Mouse (Mus musculus) frontal cortex, adult 2 months (tissue): ENCODE data around the gene Dapk1. TPM values are rescaled to one million over a fixed set of nuclear protein-coding genes. Genes with fewer than 3 reads are reported as not detected.

ENCODE experiments used
- DNase-seq, 2 experiments: peaks; one replicate each; pipeline ENCODE4 v3.0.0; 2022; ENCODE audit warnings: low spot score in 1 of 2; ENCODE audit errors: extremely low spot score in 1 of 2
- polyA plus RNA-seq: library from polyadenylated mRNA; depleted of rRNA; stranded (reverse); fragments of >200 nt; gene quantifications from 2 replicates; pipeline ENCODE4 v1.2.3, GENCODE M21; 2012

Gene Dapk1
- polyA plus RNA-seq, 1 experiment: 83.6 TPM

DNA sequence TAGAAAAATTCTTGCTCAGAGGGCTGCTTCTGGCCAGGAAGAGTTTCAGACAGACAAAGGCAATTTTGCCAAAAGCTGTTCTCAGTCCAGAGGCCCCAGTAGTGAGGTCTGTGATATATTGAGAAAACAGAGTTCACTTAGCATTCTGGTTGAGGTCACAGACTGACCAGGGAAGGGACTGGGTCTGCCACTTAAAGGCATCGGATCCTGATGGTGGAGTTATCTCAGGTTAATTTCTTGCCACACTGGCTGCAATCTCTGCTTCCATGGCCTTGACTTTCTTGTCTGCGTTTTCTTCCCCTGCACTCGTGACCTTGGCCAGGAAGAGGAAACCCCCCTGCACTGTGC is 127.3 kb downstream of the Dapk1 start:
- DNase-seq: no peak

GRCm38 (mm10) chr13:60730587-60730986 is 128.8 kb downstream of the Dapk1 start:
- DNase-seq: no peak

DNA sequence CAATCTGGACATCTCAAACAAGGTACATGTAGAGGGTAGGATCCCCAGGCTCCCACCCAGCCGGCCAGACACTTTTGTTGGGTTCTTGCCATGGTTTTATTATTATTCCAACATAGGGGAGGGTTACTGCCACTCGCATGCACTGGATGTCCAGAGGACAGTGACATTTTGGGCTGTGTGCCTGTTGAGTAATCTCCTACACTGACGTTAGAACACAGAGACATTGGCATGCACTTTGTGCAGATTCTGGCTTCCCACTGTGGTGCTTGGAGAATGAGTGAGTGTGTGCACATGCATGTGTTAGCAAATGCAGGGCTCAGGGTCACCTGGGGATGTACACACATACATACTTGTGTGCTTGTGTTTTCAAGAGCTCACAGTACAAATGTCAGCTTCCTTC is 129.3 kb downstream of the Dapk1 start:
- DNase-seq: no peak

- DNase-seq: no peak
These were observed 133.6 kb downstream of the Dapk1 start for GRCm38 (mm10) chr13:60735306-60735705.

- DNase-seq: no peak
These were observed 134.8 kb downstream of the Dapk1 start for GRCm38 (mm10) chr13:60736421-60737105.

DNA sequence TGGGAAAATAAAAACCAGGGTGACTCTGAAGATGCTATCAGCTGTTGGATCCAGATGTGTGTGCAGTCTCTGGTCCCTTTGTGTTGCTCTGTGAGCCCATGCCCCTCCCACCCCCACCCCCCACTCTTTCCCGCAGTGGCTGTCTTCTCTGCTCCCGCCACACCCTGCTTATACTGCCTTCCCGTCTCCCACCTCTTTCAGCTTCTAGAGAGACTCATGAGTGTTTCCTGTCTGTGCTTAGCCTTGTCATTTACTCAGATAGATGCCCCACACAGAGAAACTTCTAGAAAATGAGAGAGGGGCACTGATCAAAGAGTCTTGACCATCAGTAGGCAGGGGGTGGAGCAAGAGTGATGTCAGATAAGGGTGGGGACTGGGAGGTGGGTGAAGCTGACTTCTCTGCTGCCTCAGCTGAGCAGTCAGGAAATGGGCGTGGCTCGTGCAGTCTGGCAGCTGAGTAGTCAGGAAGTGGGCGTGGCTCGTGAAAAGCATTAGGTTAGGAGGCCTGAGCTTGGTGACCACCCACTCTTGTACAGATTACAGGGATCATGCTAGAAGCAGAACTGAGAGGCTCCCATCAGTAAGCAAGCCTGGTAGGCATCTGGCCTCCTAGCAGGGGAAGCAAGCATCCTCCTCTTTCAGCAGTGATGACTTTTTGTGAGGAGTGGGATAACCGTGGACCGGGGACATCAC is 136.0 kb downstream of the Dapk1 start:
- DNase-seq: peak in 1 of 2 experiments; percentile 67

GRCm38 (mm10) chr13:60738429-60738828 is 136.7 kb downstream of the Dapk1 start:
- DNase-seq: peak in 1 of 2 experiments; percentile 89

- DNase-seq: no peak
These were observed 138.5 kb downstream of the Dapk1 start for GRCm38 (mm10) chr13:60740248-60740647.

DNA sequence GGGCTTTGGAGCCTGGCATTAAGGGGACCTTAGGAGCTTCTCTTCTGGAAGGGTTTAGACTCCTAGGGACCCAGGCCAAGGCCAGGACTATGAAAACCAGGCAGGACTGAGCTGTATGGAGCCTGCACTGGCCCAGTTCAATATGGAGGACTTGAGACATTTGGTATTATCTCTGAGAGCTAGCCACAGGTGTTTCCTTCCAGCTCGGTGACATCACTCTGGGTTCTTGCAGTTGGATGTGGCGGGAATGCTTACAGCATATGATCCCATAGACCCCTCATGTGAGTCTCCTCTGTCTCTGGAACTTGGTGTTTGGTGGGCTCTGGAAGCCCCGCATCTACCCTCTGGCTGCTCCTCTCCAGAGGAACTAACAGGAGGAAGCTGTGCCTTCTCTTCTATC is 140.9 kb downstream of the Dapk1 start:
- DNase-seq: no peak

DNA sequence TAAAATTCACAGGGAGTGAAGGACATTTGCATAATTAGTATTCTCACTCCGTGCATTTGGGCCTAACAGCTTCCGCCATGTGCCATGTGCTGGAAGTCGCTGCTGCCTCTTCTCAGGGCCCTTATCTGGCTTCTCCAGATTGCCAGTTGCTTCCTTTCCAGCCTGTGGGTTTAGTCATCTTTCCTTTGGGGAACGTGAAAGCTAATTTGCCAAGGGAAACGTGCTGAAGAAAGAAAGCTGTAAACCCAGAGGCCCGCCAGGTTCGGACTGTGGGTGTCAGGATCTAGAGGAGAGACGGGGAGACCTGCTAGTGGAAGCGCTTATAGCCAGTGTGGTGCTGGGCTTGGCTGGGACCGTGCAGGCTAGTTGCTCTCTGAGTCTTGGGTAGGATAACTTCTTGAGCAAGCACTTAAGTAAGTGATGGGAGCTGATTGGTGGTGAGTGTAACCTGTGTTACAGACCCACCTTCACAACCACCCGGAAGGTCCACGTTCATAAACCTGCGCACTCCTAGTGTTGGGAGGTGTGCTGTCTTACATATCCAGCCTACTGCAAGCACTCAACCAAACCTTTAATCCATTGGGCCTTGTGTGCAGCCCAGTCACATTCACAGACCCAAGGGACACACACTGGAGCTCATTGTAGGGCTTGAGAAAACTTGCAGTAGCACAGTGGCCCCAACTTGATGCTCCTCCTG is 141.8 kb downstream of the Dapk1 start:
- DNase-seq: peak in 1 of 2 experiments; percentile 53

DNA sequence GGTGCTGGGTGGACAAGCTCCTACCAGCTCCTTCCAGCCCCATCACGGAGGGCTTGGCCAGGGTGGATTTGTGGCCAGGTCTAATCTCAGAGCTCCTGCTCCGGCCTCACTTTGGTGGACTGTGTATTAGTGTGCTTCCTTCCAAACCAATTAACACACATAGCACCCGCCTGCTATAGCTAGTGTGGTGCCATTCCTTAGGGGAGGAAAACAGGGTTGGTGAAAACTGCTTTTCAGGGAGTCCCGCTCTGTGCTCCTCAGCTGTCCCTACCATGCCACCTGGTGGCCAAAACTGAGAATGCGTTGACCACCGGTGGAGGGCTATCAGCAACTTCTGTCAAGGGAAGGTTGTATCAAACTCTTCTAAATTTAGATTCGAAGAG is 142.3 kb downstream of the Dapk1 start:
- peak in 1 of 2 experiments; percentile 92 for DNase-seq

DNA sequence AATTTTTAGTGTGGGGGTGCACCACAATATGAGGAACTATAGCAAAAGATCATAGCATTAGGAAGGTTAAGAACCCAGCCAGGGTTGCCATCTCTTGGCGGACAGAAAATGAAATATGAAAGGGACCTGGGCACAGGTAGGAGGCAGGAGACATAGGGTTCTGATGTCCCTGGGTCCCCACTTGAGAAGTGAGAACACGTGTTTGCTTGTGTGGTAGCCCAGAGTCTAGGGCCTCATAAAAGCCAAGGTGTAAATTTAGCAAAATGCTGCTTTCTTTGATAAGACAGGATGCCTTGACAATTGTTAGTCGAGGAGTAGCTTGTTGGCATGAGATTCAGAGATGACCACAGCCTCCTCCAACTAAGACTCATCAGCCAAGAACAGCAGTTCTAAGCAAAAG is 143.0 kb downstream of the Dapk1 start:
- no peak for DNase-seq

- no peak for DNase-seq
These were observed 143.6 kb downstream of the Dapk1 start for GRCm38 (mm10) chr13:60745358-60745757.

DNA sequence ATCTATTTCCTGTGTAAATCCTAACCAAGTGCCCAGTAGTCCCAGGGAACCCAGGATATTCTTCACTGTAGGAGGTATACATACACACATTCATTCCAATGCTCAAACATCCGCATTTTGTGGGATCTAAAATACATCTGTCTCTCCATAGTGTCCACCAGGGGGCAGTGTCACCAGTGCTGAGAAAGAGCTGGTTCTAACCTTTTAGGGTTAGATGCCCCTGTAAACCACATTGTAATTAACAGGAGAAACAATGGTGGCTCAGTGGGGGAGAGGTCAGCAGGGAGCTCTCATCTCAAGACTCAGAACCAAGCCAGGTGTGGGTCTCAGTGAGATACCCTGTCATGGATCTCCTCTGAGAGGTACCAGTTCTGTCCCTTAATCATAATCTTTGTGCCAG is 144.5 kb downstream of the Dapk1 start:
- peak in 1 of 2 experiments; percentile 59 for DNase-seq

GRCm38 (mm10) chr13:60747201-60747600 is 145.5 kb downstream of the Dapk1 start:
- DNase-seq: no peak

DNA sequence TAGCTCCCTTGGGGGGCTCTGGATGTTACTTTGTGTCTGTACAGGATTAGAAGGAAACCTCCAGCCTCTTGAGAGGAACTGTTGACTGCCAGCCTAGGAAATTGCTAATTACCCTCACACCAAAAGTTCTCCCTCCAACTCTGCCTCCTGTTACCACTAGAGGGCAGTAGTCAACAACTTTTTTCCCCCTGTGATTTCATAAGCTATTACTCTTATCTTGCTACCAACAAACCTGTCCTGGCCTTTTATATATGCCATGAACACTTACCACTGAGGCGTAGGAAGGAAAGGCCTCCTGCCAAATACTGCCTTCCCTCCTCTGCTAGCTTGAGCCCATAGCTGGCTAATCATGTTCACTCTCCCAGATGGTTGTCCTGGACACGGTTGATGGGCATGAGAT is 146.8 kb downstream of the Dapk1 start:
- DNase-seq: peak in 1 of 2 experiments; percentile 43

DNA sequence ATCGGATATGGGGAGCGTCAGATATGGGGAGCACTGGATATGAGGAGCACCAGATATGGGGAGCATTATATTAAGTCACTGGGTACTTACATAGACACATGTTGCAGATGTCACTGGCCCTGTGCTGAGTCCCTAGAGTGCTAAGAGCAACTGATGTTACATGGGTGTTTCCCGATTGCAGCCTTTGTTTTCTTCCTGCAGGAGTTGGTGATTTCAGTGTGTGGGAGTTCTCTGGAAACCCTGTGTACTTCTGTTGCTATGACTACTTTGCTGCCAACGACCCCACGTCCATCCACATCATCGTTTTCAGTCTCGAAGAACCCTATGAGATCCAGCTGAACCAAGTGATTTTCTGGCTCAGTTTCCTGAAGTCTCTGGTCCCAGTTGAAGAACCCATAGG is 149.2 kb downstream of the Dapk1 start:
- DNase-seq: no peak

- no peak for DNase-seq
These were observed 151.5 kb downstream of the Dapk1 start for GRCm38 (mm10) chr13:60753216-60753615.

- no peak for DNase-seq
These were observed 153.5 kb downstream of the Dapk1 start for GRCm38 (mm10) chr13:60755251-60755650.

- no peak for DNase-seq
These were observed 155.5 kb downstream of the Dapk1 start for GRCm38 (mm10) chr13:60757292-60757691.

DNA sequence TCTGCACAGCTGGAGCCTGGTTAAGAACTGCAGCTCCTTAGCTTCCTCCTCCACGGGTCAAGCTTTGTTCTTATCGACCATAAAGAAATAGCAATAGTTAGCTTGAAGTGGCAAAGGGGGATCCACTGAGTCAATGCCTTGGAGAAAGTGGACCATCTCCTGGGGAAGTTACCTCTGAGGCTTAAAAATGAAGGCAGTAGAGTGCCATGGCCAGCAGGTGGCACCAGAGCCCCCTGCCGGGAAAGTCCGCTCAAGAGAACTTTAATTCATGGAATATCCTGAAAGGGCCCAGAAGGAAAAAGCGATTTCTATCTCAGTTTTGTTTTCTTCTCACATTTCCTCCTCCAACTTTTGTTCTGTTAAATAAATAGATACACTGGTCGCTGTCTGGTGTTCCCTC is 157.4 kb downstream of the Dapk1 start:
- DNase-seq: peak in 1 of 2 experiments; percentile 78

GRCm38 (mm10) chr13:60760392-60760791 is 158.6 kb downstream of the Dapk1 start:
- DNase-seq: no peak
